Mouse (Mus musculus) frontal cortex, postnatal 36 days (tissue): ENCODE data around the gene Enpp7.

Experiments used
- DNase-seq, 2 experiments: peaks; one replicate each; pipeline ENCODE4 v3.0.0; 2022; ENCODE audit warnings: low spot score in 2 of 2

Enpp7 gene

DNA sequence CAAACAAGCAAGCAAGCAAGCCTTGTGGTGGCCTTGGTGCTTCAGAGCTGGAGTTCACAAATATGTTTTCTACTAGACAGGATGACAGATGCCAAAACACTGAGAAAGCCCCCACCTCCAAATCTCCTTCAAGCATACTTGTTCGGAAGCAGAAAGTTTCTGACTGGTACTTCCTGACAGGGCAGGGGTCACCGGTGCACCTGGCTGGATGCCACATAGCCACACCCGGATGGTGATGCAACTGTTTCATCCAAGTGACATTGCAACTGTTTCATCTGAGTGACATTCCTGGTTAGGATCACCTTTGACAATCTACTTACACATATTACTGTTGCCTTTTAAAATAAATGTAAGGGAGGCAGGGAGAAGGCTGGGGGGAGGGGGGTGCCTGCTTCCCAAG is 9.2 kb downstream of the Enpp7 start:
- no peak for DNase-seq

DNA sequence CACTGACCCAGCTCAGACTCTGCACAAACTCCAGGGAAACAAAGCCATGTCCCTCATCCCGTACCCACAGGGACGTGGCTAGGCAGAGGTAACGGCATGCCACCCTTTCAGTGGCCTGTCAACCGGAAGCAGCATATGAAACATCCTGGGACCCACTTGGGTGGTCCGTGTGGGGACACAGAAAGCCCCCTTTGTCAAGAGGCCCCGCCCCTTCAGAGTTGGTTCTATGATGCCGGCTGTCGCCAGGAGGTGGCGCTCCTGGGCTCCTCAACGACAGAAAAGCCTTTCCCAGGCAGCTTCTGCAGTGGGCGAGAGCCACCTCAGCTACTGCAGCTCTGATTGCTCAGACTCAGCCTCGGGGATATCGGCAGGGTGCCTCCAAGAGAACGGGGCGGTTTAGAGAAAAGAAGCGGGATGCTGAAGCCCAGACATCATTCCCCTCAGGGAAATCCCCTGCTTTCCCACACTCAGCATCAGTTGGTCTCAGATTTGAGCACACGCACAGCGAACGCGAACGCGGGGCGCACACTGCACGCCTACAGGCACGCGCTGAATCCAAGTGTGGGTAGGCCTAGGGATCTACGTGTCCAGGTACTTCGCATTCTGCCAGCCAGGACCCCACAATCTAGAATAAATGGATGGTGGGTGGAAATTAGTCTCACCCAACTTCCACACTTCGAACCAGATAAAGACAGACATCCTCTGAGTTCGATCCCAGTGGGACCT is 10.7 kb downstream of the Enpp7 start:
- peak; percentile 86 to 89 for DNase-seq

DNA sequence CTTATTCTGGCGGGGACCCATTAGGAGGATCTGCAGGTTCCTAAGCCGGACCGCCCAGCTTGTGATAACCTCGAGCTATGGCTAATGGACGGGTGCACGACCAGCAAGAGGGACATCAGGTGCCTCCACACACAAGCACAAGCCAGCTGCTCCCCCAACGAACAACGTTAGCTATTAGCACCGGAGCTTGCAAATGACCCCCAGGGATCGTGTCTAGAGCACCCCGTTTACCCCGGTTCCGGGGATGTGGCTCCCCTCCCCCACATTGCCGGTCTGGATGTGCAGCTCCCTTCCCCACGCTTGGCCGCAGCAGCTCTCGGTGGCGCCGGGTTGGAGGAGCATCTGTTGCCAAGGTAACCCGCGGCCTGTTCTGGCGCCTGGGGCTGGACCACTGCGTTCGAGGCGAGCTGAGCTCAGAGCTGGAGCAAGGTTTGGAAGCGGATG is 11.4 kb downstream of the Enpp7 start:
- peak; percentile 23 to 36 for DNase-seq

DNA sequence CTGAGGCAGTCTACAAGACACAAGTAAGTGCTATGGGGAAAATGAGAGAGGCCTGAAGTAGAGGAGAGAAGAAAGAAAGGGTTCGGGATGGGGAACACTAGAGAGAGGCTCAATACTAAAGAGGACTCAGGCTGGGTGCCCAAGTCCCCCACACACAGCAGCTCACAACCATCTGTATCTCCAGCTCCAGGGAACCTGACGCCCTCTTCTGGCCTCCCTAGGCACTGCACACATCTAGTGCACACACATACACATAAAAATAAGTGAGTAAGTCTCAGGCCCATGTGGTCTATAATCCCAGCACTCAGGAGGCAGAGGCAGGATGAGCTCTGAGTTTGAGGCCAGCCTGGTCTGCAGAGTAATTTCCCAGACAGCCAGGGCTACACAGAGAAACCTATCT is 12.9 kb downstream of the Enpp7 start:
- DNase-seq: no peak

DNA sequence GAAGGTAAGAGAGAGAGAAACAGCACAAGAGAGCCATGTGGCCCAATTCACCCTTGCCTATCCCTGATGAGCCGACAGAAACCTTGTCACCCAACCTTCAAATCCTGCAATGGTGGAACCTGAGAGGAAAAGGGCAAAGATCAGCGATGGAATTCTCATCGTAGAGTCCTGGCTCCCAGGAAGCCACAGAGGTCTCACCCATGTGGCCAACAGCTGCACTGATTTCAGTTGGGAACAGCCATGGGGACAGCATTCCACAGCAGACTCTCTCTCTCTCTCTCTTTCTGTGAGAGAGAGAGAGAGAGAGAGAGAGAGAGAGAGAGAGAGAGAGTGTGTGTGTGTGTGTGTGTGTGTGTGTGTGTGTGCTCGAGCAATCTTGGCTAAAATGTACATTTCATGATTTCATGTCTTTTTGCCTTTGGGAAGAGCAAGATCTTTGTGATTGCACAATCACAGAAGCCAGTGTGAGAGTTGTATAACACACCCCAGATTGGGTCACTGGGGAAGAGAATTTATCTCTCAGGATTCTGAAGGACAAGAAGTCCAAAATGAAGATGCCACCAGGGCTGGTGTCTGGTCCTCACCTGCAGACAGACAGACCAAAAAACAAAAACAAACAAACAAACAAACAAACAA is 13.6 kb downstream of the Enpp7 start:
- DNase-seq: no peak

DNA sequence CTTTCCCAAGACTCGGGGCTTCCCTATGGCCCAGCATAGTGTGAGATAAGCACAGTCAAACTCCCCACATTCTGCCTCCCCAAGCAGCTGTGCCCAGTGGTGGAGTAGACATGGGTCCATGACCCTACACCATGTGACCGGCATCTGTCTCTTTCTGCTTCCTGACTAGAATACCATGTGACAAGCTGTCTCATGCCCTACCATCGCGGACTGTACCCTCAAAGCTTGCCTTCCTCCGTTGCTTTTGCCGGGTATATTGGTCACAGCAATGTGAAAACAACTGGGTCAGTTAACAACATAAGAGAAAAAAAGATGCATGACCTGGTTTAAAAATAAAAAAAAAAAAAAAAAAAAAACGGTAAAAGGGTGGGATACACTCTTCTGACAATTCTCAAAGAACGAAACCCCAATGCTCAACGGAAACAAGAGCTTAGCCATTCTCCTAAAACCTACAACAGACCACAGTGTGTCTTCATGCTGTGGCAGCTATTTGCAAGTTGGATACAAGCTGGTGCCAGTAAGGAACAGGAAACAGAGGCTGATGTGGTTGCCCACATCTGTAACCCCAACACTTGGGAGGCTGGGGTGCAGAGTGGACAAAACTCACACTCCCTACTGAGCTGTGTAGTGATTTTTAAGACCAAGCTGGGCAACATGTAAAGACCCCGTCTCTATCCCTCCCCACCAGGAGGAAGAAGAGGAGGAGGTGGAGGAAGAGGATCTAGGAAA is 17.7 kb downstream of the Enpp7 start:
- DNase-seq: no peak

DNA sequence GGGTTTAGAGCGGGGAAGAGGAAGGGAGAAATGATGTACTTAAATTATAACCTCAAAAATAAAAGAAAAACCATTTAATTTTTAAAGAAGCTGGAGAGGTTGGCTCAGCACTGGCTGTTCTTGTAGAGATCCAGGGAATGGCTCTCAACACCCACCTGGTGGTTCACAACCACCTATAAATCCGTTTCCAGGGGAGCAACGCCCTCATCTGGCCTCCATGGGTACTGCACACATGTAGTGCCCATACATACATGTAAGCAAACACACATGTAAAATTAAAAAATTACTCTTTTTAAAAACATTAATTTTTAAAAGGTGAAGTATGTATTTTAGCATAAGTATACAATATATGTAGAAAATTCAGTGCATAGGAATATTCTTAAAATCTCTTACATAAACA is 18.5 kb downstream of the Enpp7 start:
- DNase-seq: no peak

DNA sequence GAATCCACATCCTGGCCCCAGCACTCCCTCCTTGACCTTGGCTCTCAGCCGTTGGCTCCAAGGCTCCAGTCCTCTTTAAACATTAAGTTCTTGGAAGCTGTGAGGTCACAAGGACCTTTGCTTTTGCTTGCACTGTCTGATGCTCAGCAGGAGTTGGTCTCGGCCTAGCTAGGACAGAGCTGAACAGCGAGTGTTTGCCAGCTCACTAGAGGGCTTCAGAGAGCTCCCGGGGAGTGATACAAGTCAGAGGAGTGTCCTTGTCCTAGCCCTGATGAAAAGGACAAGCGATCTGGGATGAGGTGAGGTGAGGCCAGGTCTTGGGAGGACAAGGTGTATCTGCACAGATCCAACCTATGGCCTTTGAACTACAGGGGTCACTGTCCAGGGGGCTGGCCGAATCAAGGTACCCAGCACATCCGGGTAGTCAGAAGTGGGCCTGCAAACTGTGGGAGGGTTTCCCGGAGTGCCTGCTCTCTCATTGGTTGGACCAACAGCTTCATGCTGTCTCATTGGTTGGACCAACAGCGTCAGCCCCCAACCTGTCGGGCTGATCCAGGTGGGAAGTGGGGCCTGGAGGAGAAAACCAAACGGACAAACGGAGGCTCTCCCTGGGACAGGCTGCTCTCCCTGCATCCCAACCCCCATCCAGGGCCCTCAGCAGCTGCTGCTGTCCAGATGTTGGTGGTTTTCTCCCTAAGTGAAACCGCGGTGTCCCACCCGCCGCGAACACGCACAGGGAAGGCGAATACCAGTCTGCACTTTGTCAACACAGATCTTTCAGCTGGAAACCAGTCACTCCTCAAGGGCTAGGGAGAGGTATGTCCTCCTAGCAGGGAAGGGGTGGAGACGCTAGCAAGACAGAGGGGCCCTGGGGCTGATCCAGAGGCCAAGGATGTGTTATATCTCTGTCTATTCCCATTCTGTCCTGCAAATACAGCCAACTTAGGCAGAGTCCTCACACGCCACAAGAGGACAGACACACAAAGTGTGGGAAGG is 19.8 kb downstream of the Enpp7 start:
- no peak for DNase-seq

DNA sequence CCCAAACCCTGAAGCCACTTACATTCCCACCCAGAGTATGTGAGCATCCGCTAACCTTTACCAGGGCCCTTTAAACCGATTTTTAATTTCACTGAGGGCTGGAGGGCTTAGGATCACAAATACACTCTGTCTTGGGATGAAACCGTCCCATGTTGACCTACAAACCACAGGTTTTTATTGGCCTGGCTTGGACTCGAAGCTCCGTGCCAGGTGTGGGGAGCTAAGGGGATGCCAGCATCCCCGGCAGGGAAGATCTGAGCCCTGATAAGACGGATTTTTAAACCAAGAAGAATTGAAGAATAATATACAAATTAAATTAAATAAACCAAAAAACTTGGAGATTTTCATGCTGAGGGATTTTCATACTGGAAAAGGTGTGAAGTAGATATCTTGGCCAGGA is 26.5 kb downstream of the Enpp7 start:
- no peak for DNase-seq

DNA sequence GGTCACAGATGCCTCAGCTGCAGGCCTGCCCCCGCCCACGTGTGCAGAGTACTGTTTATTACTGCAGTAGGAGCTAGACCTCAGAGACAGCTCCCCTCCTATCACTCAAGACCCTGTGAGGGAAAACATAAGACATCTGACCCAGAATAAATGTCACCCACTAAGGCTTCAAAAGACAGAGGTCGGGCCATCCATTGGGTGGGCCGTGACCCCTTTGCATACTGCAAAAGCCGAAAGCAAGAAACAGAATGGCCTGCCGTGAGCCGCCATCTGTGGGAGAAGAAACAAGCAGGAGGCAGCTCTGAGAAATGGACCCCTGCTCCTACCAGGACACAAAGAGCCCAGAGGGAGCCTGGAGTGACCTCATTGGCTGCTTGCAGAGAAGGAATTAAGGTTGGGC is 29.5 kb downstream of the Enpp7 start:
- no peak for DNase-seq

DNA sequence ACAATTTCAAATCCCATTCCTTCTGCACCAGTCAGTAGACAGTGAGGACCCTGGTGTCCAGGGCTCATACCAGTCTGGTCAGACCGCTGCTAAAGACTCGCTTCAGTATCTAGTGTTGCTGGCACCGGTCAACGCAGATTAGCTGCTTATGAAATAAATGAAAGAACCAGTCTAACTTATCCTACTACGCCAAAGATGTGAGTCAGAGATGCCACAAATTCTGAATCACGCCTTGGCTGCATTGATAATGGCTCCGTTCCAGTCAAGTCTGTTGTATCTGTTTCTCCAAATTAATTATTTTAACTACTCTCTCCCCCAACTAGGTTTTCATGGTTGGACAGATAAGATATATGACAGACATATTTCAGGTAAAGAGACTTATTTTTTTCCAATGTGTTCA is 33.2 kb downstream of the Enpp7 start:
- no peak for DNase-seq

DNA sequence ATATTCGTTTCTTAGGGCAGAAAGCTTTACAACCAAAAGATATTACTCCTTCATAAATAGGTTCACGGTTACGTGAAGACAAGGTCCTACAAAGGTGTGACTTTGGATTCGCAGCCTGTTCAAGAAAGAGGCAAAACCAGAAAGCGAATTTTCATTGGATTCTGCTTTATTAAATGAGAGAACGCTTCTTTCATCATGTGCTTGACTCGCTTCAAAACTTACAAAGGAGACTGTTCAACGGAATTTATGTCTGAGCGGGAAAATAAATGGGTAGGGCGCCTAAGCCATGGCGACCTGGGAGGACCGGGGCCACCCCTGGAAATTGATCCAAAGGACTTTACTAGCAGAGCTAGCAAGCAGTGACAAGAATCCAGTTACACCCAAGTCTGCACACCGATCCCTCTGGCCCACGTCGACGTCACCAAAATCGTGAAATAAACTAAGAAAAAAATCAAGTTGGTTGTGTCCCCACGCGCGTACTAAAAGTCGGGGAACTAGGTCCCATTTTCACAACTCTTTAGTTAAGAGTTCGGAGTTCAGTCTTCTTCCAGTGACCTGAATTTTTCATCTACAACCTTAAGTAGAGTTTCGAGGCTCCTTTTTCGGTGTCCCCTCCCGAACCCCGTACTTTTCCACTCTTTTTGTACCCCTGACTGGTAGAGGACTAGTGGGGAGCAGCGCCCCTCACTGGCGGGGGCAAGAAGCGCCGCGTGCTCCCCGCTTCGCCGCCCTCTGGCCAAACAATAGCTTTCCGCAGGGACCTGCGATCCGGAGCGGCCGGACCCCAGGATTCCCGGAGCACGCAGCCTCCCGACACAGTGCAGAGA is 34.3 kb downstream of the Enpp7 start:
- no peak for DNase-seq

DNA sequence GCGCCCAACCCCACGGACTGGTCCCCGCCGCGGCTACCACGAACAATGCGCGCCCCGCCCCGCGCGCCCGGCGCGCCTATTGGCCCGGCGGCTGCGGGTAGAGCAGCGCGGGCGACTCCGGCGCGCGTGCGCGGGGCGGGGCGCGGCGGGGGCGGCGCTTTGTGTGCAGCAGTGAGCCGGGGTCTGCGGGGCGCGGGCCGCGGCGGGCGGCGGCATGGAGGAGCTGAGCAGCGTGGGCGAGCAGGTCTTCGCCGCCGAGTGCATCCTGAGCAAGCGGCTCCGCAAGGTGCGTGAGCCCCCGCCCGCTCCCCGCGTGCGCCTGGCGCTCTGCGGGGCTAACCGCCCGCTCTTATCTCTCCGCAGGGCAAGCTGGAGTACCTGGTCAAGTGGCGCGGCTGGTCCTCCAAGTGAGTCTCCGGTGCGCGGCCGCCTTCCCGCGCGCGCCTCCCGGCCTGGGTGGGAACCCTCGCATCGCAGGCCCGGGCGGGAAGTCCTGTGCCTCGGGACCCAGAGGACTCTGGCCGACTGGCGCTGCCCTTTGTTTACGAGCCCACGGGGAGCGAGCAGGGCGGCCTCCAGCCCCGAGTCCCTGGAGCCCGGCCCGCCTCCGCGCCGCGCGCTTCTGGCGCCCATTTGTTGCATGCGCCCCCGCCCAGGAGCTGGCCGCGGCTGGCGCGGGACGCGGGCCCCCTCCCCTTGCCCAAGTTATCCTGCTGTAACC is 35.1 kb downstream of the Enpp7 start, which contains the start of gene Cbx2:
TSS of gene Cbx2 (plus strand) at position 68 of the 721 bp plus-strand sequence.
- DNase-seq: peak; percentile 80 to 83

DNA sequence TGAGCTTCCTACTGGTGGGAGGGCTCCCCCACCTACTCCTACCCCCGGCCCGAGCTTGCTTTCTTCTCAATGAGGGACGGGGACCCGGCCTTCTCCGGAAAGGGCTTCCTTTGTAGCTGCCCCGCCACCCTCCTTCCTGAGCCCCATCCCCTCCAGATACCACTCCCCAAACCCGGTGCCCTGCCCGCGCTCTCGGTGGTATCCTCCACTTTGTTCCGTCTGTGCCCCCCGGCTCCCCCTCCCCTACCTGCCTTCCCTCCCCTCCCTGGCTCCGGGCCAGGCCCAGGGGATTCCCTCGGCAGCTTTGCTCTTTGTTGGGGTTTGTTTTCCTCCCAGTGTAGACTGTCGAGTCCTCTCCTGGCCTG is 35.6 kb downstream of the Enpp7 start:
- no peak for DNase-seq

DNA sequence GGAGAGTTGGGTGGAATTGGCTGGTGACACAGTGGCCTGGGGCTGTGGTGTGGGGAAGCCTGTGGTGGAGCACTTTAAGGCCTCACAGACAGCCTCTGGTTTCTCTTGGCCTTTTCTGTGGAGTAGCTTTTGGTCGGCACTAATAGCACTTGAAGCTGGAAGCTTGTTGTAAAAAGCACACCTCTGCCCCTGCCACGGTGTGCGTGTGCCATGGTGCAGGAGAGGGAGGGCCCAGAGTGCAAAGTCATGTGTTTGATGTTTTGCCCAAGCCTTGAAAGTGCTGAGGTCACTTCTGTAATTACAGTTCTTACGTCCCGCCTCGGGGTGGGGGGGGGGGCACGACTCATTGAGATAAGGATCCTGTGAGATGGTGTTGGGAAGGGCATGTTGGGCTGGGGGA is 36.3 kb downstream of the Enpp7 start:
- DNase-seq: no peak

DNA sequence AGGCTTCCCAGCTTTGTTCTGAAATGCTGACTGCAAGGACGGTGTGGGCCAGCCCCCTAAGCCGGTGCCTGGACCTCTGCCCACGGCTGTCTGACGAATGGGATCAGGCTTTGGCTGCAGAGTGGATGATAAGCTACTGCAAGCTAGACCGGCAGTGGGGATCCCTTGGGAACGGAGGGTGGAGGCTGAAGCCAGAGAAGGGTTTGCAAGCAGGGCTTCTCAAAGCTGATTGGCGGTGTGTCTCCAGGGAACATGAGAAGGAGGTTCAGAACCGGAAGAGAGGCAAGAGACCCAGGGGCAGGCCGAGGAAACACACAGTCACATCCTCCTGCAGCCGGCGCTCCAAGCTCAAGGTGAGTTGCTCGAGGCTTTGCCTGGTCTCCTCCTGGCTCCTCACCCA is 38.2 kb downstream of the Enpp7 start:
- no peak for DNase-seq

DNA sequence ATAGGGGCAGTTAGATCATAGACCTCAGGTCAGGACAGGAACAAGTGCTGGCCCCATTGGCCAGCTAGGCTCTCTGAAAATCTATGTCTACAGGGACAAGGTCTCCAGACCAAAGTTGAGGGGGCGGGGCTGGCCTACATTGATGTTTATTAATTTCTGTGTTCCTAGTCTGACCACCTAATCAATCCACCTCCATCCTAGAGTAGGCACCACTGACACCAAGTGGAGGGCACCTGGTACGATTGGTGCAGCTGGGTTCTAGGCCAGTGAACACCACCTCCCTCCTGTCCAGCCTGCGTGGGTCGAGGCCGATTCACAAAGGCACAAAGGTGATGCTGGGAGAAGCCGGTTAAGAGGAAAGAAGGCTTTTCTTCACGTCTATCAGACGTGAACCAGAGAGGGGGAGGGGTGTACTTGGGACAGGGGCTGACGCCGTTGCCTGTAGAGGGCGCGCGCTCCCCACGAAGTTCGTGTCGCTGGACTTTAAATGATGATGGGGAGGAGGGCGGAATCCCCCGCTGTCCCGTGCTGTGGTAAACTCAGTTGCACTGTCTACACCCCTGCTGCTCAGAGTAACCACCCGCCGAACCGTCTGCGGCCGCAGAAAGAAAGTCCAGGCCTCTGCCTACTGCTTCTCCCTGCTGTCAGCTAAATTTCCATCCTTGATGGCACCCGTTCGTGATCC is 46.0 kb downstream of the Enpp7 start:
- DNase-seq: peak; percentile 75 to 78

DNA sequence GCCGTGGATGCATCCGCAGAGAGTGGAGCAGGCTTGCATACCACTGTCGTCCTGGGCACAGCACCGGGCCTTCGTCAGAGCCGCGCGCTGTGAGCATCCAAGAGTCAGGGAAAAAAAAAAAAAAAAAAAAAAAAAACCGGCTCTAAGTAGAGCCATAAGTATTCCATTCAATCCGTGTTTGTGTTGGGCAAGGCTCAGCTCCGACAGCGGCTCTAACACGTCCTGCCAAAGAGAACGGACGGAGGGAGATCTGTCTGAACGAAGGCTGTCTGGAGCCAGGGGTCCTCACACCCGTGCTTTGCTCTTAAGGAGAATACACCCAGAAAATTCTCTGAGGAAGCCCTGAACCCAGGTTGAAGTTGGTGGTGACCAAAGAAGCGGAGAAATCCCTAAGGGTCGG is 46.6 kb downstream of the Enpp7 start:
- DNase-seq: no peak

DNA sequence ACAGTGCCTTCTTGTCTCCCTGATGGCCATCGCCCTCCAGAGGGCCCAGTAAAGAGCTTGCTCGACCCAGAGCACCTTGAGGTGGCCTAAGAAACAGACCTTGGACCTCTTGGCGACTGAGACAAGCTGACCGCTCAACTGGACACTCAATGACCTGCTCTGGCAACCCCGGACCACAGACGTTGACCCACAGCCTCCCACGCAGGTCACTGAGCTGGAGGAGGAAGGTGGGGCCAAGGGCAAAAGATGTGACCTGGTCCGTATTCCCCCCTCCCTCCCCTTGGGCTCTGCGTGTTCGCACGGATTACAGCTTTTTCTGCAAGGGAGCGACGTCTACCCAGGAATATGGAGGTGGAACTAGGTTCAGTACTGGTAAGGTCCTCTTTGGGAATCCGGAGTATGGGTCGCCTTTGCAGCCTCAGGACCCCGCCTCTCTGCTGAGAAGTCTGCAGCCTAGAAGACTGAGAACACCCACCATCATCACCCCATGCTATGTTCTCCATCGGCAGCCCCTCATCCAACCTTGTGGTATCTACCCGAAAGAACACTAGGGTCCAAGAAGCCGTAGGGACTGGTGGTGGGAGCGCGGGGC is 47.2 kb downstream of the Enpp7 start:
- no peak for DNase-seq
